Mouse (Mus musculus): Measurements from ENCODE around the gene Gatm.

Gene Gatm

GRCm38 (mm10) chr2:122608820-122609219 lies 2.3 kb downstream of the Gatm start:
- DNase-seq (ENCODE audit: low spot score) = no peak

DNA sequence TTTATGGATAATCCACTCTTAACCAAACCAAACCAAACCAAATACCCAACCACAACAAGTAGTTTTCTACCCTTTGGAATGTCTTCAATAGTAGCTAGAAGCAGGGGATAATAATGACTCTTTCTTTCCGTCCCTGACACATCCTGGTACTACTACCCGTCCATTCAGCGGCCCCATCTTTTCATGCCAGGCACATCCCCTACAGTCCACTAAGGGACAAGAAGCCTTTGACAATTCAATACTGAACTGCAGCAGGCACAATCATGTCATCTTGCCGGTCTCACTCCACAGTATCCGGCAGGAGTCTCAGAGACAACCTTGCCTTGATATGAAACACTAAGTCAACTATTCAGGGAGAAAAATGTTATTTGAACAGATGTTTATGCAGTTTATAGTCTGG lies 5.3 kb downstream of the Gatm start:
- DNase-seq (ENCODE audit: low spot score) = no peak

- DNase-seq (ENCODE audit: low spot score) = no peak
Observed at GRCm38 (mm10) chr2:122601354-122601753, 9.7 kb downstream of the Gatm start.

- no peak for DNase-seq (ENCODE audit: low spot score)
Observed at GRCm38 (mm10) chr2:122599736-122600135, 11.4 kb downstream of the Gatm start.

DNA sequence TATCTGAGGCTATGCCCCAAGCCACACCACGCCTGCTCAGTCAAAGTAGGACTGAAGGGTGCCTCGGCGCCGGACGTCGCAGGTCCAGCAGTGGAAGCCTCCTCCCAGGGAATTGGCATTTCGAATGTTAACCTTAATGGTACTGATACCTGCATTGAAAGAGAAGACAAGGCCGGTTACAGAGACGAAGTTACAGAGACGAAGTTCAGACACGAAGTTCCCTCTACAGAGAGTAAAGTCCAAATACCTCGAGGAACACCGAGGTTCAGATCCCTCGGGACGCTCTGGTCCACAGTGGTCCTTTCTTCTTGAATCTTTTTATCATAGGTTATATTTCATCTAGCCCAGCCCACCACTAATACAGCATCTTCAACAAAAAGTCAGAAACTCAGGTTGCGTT lies 15.6 kb downstream of the Gatm start:
- DNase-seq (ENCODE audit: low spot score) = no peak

DNA sequence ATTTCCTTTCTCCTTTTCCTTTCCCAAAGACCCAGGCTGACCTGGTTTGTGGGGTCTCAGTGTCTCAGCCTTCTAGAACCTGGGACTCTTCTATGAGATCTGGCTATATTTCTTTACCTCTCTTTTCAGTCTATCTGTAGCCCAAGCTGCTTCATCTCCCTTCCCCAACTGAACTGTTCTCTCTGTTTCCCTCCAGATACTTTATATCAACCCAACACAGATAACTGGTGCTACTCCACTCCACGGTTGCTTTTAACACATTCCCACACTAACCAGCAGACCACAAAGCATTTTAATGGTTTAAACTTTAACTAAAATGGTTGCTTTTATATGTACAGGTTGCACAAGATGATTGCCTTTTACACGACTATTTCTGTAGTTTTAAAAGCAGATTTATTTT lies 19.9 kb downstream of the Gatm start:
- DNase-seq (ENCODE audit: low spot score) = no peak

DNA sequence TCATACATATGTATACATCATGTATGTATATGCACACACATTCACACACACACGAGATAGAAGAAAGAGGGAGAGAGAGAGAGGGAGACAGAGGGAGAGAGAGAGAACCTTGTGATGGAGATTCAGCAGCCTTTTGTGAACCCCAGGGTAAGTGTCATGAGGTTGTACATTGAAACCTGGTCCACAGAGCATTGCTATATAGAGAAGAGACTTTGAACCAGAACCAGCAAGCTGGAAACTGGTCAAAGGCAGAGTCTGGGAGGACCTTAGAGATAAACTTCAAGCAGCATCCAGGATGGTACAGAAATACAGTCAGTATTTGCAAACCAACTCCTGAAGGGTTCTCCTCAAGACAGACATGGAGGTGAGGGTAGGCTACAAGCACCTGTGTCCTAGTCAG lies 20.8 kb downstream of the Gatm start:
- DNase-seq (ENCODE audit: low spot score) = no peak

GRCm38 (mm10) chr2:122587861-122588519 lies 23.1 kb downstream of the Gatm start:
- DNase-seq (ENCODE audit: low spot score) = no peak

GRCm38 (mm10) chr2:122586258-122586657 lies 24.8 kb downstream of the Gatm start:
- DNase-seq (ENCODE audit: low spot score) = no peak

- DNase-seq (ENCODE audit: low spot score) = no peak
Observed at GRCm38 (mm10) chr2:122582324-122582723, 28.8 kb downstream of the Gatm start.

GRCm38 (mm10) chr2:122581361-122582017 lies 29.6 kb downstream of the Gatm start:
- peak; percentile 36 for DNase-seq (ENCODE audit: low spot score)

GRCm38 (mm10) chr2:122580426-122580825 lies 30.7 kb downstream of the Gatm start:
- no peak for DNase-seq (ENCODE audit: low spot score)

DNA sequence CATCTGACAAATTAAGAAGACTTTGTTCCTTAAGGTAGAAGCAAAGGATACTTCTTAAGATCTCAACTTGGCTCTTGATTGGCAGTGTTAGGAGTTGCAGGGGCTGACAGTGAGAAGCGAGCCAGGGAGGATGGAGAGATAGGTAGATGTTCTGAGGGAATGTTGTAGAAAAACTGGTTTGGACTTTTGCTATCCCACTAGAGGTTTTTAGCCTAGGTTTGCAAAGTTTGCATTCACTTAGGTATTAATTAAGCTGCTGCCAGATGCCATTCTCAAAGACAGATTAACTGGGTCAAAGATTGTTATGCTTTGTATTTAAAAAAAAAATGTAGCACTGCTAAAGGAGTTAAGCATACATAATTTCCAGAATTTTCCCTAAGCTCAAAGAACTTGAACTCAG lies 33.8 kb downstream of the Gatm start:
- DNase-seq (ENCODE audit: low spot score) = no peak

- DNase-seq (ENCODE audit: low spot score) = no peak
Observed at GRCm38 (mm10) chr2:122576295-122576694, 34.8 kb downstream of the Gatm start.

- no peak for DNase-seq (ENCODE audit: low spot score)
Observed at GRCm38 (mm10) chr2:122575470-122575869, 35.6 kb downstream of the Gatm start.

- DNase-seq (ENCODE audit: low spot score) = no peak
Observed at GRCm38 (mm10) chr2:122572438-122572837, 38.7 kb downstream of the Gatm start.

DNA sequence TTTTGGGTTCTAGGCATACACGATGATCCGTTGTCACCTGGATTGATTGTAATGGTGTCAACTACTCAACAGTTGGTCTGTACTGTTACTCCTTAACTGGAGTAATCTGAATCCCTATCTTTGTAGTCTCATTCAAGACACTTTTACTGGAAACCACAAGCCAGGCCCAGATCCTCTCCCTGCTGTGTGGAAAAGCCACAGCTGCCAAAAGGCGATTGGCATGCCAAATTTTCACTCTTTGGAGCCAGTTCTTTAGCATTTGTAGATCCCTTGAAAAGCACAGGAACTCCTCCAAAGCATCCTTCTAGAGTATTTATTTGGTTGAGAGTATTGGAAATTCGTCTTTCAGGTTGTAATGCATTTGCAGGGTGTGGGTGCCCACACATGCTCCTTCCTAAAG lies 39.8 kb downstream of the Gatm start:
- DNase-seq (ENCODE audit: low spot score) = no peak

- DNase-seq (ENCODE audit: low spot score) = no peak
Observed at GRCm38 (mm10) chr2:122570430-122570829, 40.7 kb downstream of the Gatm start.

- peak; percentile 47 for DNase-seq (ENCODE audit: low spot score)
Observed at GRCm38 (mm10) chr2:122569439-122569838, 41.7 kb downstream of the Gatm start.

GRCm38 (mm10) chr2:122562251-122562650 lies 48.9 kb downstream of the Gatm start:
- no peak for DNase-seq (ENCODE audit: low spot score)

DNA sequence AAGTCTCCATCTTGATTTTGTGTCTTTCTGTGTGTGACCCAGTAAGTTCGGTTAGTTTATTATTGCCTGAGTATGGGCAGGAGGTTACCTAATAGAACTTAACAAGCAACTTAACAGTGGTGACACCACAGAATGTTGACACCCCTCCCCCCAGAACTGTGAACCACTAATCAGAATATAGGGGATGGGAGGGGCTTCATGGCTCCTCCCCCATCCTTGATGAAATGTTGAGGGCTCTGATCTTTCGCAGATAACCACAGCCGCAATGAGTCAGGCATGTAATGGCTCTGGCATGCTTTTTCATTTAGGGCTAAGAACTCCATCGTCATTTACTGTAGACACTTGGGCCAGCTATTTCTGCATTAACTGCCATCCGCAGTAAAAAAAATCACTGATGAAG lies 49.9 kb downstream of the Gatm start:
- DNase-seq (ENCODE audit: low spot score) = no peak

GRCm38 (mm10) chr2:122558317-122558716 lies 52.8 kb downstream of the Gatm start:
- DNase-seq (ENCODE audit: low spot score) = no peak

Data from lung, postnatal 25 days (tissue).